Mouse (Mus musculus) embryonic fibroblast, embryonic 13.5 days (primary cell): ENCODE results near the gene Tmem86a. TPM values are rescaled to one million over a fixed set of nuclear protein-coding genes. Genes with fewer than 3 reads are reported as not detected.

Experiments used
- H3K27ac ChIP-seq: 2 replicates; pipeline ENCODE4 v1.5.1; 2012; ENCODE audit warnings: low read length, control low read depth, inconsistent platforms; ENCODE audit not compliant: insufficient read depth
- H3K4me1 ChIP-seq: 2 replicates; pipeline ENCODE4 v1.6.1; 2011; ENCODE audit warnings: low read length; ENCODE audit not compliant: control insufficient read depth, insufficient read depth
- H3K4me3 ChIP-seq: 2 replicates; pipeline ENCODE4 v1.5.1; 2011; ENCODE audit warnings: mild to moderate bottlenecking, control low read depth, low read length; ENCODE audit not compliant: insufficient read depth
- CTCF ChIP-seq: IDR thresholded peaks from 2 replicates; pipeline ENCODE4 v1.5.1; 2011; ENCODE audit warnings: mild to moderate bottlenecking, control low read depth, low read length, moderate library complexity, borderline replicate concordance; ENCODE audit not compliant: insufficient read depth
- POLR2A ChIP-seq: IDR thresholded peaks from 2 replicates; pipeline ENCODE4 v1.6.1; 2011; ENCODE audit warnings: low read depth, mild to moderate bottlenecking, control low read depth, low read length, moderate library complexity
- polyA plus RNA-seq: library from polyadenylated mRNA; stranded (reverse); fragments of >200 nt; gene quantifications from 2 replicates; pipeline ENCODE4 v1.2.4, GENCODE M21; 2011; ENCODE audit warnings: low read depth; ENCODE audit not compliant: missing spikeins, insufficient read length

Tmem86a gene
- polyA plus RNA-seq, 1 experiment = 19.5 TPM

DNA sequence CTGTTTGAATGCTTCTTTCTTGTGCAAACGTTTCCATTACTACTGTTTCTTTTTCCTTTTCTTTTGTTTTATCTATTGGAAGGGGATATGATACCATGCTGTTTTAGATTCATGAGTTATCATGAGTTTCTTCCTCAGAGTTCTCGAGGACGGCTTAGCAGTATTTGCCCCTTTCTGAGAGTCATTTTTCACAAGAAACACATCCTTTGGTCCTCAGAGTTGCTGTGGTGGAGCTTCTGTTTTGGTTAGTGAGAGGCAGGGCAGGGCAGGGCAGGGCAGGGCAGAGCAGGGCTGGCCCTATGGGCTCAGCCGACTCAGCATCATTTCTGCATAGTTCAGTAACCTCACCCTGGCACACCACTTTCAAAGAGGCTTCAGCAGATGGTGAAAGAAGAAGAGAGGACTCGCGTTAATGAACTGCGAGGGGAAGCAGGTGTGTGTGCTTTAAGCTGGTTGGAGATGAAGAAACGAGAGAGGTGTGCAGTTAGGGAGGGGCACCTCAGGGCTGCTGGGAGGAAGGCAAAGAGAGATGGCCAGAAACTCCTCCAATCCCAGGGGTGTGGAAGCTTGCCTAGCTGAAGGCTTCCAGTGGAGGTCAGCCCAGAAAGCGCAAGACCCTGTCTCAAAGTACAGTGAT is 37.2 kb upstream of the Tmem86a start:
- Histone ChIP-seq H3K27ac (no peak overlapping the region), H3K4me1 (peaks cover 8% of the 10 kb centered on the region), H3K4me3 (no peak overlapping the region)
- TF ChIP-seq POLR2A (no peak), CTCF (no peak)

DNA sequence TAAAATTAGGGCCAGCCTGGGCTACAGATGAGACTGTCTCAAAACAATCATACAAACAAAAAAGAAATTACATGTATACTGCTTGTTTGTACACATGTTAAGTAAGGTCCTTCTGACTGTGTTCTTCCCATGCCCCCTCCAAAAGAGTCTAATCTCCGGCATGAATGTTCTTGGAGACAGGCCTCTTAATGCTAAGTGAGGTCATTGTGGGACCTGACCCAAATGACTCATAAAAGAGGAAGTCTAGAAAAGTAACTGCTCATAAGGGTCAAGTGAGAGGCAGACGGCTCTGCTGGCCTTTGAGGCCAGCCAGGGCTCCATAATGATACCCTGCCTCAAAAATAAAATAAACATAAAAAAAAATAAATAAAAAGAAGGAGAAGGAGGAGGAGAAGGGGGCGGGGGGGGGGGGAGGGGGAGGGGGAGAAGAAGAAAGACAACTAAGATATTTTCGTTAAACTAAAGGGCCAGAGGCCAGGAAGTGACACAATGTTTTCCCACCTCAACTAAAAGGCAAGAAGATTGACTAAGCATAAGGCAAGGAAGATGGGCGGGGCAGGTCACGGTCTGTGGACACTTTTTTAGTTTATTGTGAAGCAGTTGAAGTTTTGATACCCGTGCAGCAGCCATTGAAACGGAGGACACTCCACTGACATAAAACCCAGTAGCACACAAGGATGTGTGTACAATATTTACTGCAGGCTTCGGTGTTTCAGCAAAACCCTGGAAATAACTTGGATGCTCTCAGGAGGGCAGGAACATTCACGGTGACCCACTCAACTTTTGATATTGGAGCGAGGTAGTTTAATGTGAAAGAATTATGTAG is 35.6 kb upstream of the Tmem86a start:
- no peak for TF ChIP-seq CTCF
- H3K4me1 ChIP-seq = peaks cover 9% of the 10 kb centered on the region
- no peak overlapping the region for H3K4me3 ChIP-seq
- H3K27ac ChIP-seq = peak overlapping the region; percentile 63

DNA sequence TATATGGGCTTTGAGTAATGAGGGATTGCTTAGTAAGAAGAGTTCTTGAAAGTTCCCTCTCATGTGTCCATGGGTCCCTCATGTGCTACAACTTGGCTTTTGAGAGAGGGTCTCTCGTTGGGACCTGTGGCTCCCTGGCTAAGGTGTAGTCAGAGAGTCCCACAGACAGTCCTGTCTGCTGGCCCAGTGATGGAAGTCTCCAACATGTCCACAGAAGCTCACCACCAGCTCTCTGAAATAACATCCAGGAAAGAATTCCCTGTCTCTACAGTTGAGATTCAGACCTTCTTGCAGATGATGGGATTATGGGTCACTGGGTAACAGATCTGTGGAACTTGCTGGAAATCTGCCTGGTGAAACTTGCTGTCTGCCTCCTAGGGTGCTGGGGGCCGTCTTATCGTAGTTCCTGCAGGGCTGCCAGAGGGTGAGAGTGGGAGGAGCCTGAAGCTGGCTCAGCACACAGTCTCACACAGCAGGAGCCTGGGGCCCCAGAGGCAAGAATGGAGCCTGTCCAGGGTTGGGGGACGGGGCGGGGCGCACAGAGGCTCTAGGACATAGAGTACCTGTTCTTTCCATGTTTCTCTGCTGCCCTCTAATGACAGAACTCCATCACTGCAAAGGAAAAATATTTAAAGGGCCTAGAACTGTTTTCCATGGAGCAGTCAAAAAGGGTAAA is 34.9 kb upstream of the Tmem86a start:
- peak overlapping the region; percentile 63 for H3K27ac ChIP-seq
- H3K4me3 ChIP-seq = no peak overlapping the region

DNA sequence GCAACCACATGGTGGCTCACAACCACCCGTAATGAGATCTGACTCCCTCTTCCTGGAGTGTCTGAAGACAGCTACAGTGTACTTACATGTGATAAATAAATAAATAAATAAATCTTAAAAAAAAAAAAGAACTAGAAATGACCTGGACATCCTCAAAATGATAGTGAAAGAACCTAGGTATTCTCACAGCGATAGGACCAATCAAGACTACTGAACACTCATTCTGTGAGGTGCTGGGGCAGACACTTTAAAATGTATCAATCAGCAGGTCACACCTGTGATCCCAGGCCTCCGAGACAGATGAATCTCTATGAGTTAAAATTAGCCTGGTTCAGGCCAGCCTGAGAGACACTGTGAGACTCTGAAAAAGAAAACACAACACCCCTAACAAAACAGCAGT is 33.8 kb upstream of the Tmem86a start:
- peaks cover 10% of the 10 kb centered on the region for H3K4me1 ChIP-seq
- no peak overlapping the region for H3K27ac ChIP-seq
- no peak overlapping the region for H3K4me3 ChIP-seq
- TF ChIP-seq POLR2A (no peak), CTCF (no peak)

More for the DNA sequence above, 34.9 kb upstream of the Tmem86a start:
- peaks cover 10% of the 10 kb centered on the region for H3K4me1 ChIP-seq
- no peak for TF ChIP-seq CTCF
- TF ChIP-seq POLR2A = no peak

DNA sequence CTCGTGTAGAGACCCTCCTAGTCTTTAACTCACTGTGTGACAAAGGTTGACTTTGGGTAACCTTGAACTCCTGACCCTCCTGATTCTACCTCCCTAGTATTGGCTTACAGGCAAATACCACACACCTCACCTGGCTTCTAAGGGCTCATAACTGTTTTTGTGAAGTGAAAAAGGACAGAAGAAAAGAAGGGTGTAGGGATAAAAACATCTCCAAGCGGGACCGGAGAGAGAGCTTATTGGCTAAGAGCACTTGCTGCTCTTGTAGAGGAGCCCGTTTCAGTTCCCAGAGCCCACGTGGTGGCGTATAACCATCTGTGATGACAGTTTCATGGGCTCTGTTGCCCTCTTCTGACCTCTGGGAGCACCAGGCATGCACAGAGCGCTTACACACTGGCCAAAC is 33.3 kb upstream of the Tmem86a start:
- Histone ChIP-seq H3K4me3 (no peak overlapping the region), H3K27ac (no peak overlapping the region), H3K4me1 (peaks cover 11% of the 10 kb centered on the region)
- no peak for TF ChIP-seq CTCF
- TF ChIP-seq POLR2A = no peak

DNA sequence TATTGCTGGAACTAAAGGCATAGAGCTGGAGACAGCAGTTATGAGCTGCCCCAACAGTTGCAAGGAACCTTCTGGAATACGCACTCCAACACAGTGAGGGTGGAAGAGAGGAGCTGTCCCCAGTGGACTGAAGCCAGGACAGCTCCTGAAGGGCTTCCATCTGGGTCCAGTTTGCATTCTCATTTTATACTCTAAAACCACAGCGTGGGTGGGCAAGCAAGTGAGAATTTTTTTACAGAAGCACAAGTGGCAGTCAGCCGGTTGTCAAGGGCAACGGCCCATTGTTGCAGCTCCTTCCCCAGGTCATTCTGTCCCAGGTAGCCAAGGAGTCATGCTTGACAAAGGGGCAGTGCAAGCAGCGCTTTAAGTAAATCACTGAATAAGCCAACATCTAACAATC is 30.8 kb upstream of the Tmem86a start:
- Histone ChIP-seq H3K4me1 (peaks cover 14% of the 10 kb centered on the region), H3K27ac (no peak overlapping the region), H3K4me3 (no peak overlapping the region)
- TF ChIP-seq CTCF (no peak), POLR2A (no peak)

DNA sequence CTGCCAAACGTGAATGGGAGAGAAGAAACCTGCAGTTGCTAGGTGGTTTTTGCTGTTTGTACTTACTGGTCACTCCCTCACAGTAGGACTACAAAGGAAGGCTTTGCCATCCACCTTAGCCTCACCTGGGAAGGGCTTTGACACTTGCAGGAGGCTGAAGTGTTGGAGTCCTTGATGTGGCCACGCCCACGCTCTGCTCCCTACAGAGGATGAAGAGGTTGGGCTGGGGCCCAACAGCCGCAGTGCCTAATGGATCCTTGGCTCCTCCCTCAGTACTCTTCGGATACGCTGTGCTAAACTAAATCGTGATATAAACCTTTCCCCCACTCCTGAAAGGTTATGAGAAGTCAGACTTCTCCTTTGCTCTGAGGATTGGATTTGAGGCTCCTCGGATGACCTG is 29.4 kb upstream of the Tmem86a start:
- TF ChIP-seq CTCF = no peak
- TF ChIP-seq POLR2A = no peak

DNA sequence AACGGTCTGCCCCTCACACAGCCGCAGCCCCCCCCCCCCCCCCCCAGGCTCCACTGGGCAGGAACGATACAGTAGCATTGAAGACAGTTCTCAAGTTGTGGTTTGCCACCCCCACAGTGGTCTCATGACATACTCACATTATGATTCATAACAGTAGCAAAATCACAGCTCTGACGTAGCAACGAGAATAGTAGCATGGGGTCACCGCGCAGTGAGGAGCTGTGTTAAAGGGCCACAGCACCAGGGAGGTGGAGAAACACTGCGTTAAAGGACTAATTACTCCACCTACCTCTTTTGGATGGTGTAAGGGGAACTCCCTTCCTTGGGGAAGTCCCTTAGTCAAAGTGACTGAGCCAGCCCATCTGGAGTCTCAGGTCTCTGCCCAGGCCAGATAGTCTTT is 27.9 kb upstream of the Tmem86a start:
- Histone ChIP-seq H3K4me1 (peaks cover 6% of the 10 kb centered on the region), H3K27ac (peak overlapping the region; percentile 46), H3K4me3 (no peak overlapping the region)
- TF ChIP-seq CTCF (no peak), POLR2A (no peak)

More for the DNA sequence above, 29.4 kb upstream of the Tmem86a start:
- Histone ChIP-seq H3K4me3 (no peak overlapping the region), H3K27ac (no peak overlapping the region), H3K4me1 (peaks cover 6% of the 10 kb centered on the region)

DNA sequence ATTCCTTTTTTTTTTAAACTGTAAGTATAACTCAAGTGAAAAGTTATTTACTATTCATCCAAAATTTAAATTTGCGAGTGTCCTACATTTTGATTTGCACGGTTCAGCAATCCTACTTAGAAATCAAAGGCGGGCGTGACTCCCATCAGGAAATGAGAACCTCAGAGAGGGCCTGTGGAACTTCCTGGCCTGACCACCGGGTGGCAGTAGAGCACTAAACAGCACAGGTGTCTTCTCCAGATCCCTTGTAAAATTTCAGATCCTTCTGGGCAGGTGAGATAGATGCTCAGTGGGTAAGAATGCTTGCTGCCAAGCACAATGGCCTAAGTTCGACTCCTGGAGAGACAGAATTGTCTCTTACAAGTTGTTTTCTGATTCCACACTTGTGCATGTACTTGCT is 26.9 kb upstream of the Tmem86a start:
- Histone ChIP-seq H3K4me3 (no peak overlapping the region), H3K27ac (no peak overlapping the region), H3K4me1 (peaks cover 6% of the 10 kb centered on the region)
- no peak for TF ChIP-seq POLR2A
- TF ChIP-seq CTCF = peak; percentile 78

DNA sequence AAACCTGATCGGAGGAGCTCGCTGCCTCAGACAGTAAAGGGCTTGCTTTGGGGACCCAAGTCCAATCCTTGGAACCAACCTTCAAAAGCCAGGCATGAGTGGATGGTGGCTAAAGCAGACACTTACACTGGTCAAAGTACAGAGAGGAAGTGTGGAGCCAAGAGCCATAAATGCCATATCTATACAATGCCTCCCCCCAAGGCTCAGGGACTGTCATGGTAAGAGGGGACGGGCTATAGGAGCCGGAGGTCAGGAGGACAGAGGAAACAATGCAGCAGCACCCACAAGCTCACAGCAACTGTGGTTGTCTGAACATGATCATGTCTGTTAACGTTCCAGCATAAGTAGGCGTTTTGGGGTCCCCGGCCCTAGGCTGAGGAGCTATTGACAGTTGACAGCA is 25.9 kb upstream of the Tmem86a start:
- H3K4me1 ChIP-seq = peaks cover 6% of the 10 kb centered on the region
- no peak overlapping the region for H3K4me3 ChIP-seq
- no peak for TF ChIP-seq POLR2A
- no peak for TF ChIP-seq CTCF
- H3K27ac ChIP-seq = no peak overlapping the region
